Mouse (Mus musculus) CD4-positive, CD25-positive, alpha-beta regulatory T cell (primary cell): ENCODE results near the gene Acsl5. TPM values are rescaled to one million over a fixed set of nuclear protein-coding genes. Genes with fewer than 3 reads are reported as not detected.

Experiments
- polyA plus RNA-seq: library from polyadenylated mRNA; unstranded; fragments of 100-300 nt; shearing (Covaris generic); gene quantifications from one replicate; pipeline ENCODE4 v1.2.1, GENCODE M21; 2017

Gene Acsl5
- 137 TPM for polyA plus RNA-seq

GRCm38 (mm10) chr19:55251383-55252124 lies at the start of gene Acsl5:
Acsl5 (plus strand) TSS chr19:55251938.

GRCm38 (mm10) chr19:55241186-55241645 lies 10.5 kb upstream of the Acsl5 start, which contains the start of gene Gucy2g:
Gucy2g (minus strand) TSS chr19:55241236.

GRCm38 (mm10) chr19:55315452-55316108 lies 63.8 kb downstream of the Acsl5 start, which contains the start of gene Zdhhc6:
Zdhhc6 (minus strand) TSS chr19:55316032.

GRCm38 (mm10) chr19:55316109-55316714 lies 64.5 kb downstream of the Acsl5 start, which contains the start of gene Vti1a:
Vti1a (plus strand) TSS chr19:55316295.

Other genes starting within 250 kb of the Acsl5 start
- gene Gpam, start 124.7 kb upstream of the Acsl5 start, polyA plus RNA-seq = 7.6 TPM
- gene Tectb, start 71.2 kb upstream of the Acsl5 start, polyA plus RNA-seq = not detected
- gene Gucy2g, start 10.7 kb upstream of the Acsl5 start, polyA plus RNA-seq = 0.08 TPM
- gene Zdhhc6, start 64.1 kb downstream of the Acsl5 start, polyA plus RNA-seq = 67.1 TPM
- gene Vti1a, start 64.4 kb downstream of the Acsl5 start, polyA plus RNA-seq = 54.4 TPM